Mouse (Mus musculus): Measurements from ENCODE around the gene Ncoa4.

DNA sequence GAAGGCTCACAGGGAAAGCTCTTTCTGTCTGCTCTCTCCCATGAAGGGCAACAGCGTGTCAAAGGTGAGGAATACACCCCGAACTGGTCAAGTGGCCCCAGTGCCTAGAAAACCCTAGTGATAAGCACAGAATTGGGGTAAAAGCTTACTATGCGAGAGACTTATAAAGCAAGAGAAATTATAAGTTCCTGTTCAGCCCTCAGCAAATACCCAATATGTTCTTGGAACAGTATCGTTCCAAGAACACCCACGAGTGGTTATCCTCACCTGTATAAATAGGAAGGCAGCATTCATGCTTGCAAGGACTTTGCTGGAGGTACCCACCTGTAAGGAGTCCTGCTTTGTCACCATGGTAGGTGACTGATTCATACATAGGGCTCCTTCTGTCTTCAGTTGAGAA lies 17.9 kb upstream of the Ncoa4 start, which contains the start of gene Msmb:
- TF ChIP-seq CTCF (IDR thresholded peaks at IDR 0.05; ENCODE audit: low read depth) (no peak), EP300 (IDR thresholded peaks at IDR 0.05; ENCODE audit: low read depth) (no peak)
